14 mouse cellular contexts compared by ENCODE assay signal in genomic region chr15:25589318-25589902, GRCm38 (mm10). TPM values are rescaled to one million over a fixed set of nuclear protein-coding genes. Genes with fewer than 3 reads are reported as not detected.
DNase-seq lines count a peak whose midpoint lies in the region; ATAC-seq lines count a peak whose summit lies in the region.
"Had no signal": no experiment of that assay in that cellular context is flagged by ENCODE, and none has a peak within 500 bp of the region (broad histone marks: within the 10 kb centered on the region; RNA-seq: fewer than 3 reads in every experiment).

No protein-coding gene starts in this region.

- ATAC-seq in stomach, embryonic 15.5 days (ENCODE audit: insufficient read depth, low FRiP score, low read depth): peak; percentile 84
- ATAC-seq: forebrain, embryonic 14.5 days; midbrain, embryonic 16.5 days had no signal

- no peaks in the 10 kb centered on the region for H3K9me3 ChIP-seq in stomach, embryonic 15.5 days
- H3K9me3 ChIP-seq: hindbrain, embryonic 12.5 days; neural tube, embryonic 13.5 days had no signal

- WGBS in stomach, embryonic 15.5 days: 79% methylated on average over 11 of the region's 11 CpGs

- no peak overlapping the region; the same call in 1 of the 2 replicates for H3K27ac ChIP-seq in stomach, embryonic 15.5 days
- H3K27ac ChIP-seq: hindbrain, embryonic 12.5 days; layer of hippocampus, adult 2 months; neural tube, embryonic 13.5 days had no signal

- no peak overlapping the region for H3K4me2 ChIP-seq in stomach, embryonic 15.5 days
- H3K4me2 ChIP-seq: hindbrain, embryonic 12.5 days; neural tube, embryonic 13.5 days had no signal

- H3K36me3 ChIP-seq in stomach, embryonic 15.5 days: no peaks in the 10 kb centered on the region
- H3K36me3 ChIP-seq: hindbrain, embryonic 12.5 days; neural tube, embryonic 13.5 days had no signal

- DNase-seq in heart, adult 11 months: peak; percentile 60
- DNase-seq in heart, adult 9 months (ENCODE audit: low spot score in 2 of 2): no peak
- DNase-seq in kidney, adult 18-20 months: peak; percentile 31
- DNase-seq in kidney, postnatal 36 days: peak; percentile 33 to 73
- DNase-seq in retina, embryonic 14.5 days (ENCODE audit: low spot score): no peak
- no peak for DNase-seq in thymus, postnatal 10 days (ENCODE audit: low spot score in 2 of 2)
- DNase-seq in ovary, postnatal 10 days (ENCODE audit: low spot score): no peak
- DNase-seq: gastrocnemius, postnatal 25 days had no signal

- H3K27me3 ChIP-seq in stomach, embryonic 15.5 days (replicated peaks): no peaks in the 10 kb centered on the region
- H3K27me3 ChIP-seq: hindbrain, embryonic 12.5 days; neural tube, embryonic 13.5 days had no signal

- peaks cover 7% of the 10 kb centered on the region for H3K4me1 ChIP-seq in stomach, embryonic 15.5 days
- H3K4me1 ChIP-seq: neural tube, embryonic 13.5 days had no signal

- H3K4me3 ChIP-seq in stomach, embryonic 15.5 days (replicated peaks): no peak overlapping the region
- H3K4me3 ChIP-seq: hindbrain, embryonic 12.5 days; layer of hippocampus, adult 2 months; neural tube, embryonic 13.5 days had no signal

- H3K9ac ChIP-seq in stomach, embryonic 15.5 days: no peak overlapping the region
- H3K9ac ChIP-seq: hindbrain, embryonic 12.5 days; neural tube, embryonic 13.5 days had no signal

RNA-seq across cellular contexts. Expression of gene Myo10, which starts 32.9 kb away (rescaled TPM):
- 32.4 and 36.8 TPM in 2 replicates for polyA plus RNA-seq in stomach, embryonic 15.5 days (2015; fragmentation: Nextera tagmentation; extraction: Ambion mirVana)

Comparison
In these comparisons a context has a peak if more than half of its experiments do, and no peak if none do; other contexts are left out.
1. DNase-seq: peak in heart, adult 11 months (single experiment), kidney, adult 18-20 months (single experiment) and kidney, postnatal 36 days (2 of 2); none in heart, adult 9 months (0 of 2), retina, embryonic 14.5 days (single experiment), thymus, postnatal 10 days (0 of 2) and ovary, postnatal 10 days (single experiment).